Mouse (Mus musculus) lung, embryonic 14.5 days (tissue): ENCODE data around the gene BC048671. TPM values are rescaled to one million over a fixed set of nuclear protein-coding genes. Genes with fewer than 3 reads are reported as not detected.
A peak's percentile ranks its signal among the peaks of the same experiment; 100 is the strongest.

Experiments used
- ATAC-seq: fragments of 200-750 bp; cut with Nextera tagmentation; 2 replicates; pipeline ENCODE4 v1.8.0; 2017; ENCODE audit warnings: mild to moderate bottlenecking, moderate TSS enrichment, moderate library complexity; ENCODE audit not compliant: insufficient read depth
- DNase-seq: peaks from one replicate; pipeline ENCODE4 v3.0.0-alpha.2; 2015
- H3K27ac ChIP-seq: fragments of 300-500 bp; sonication (generic); 2 replicates; pipeline ENCODE4 v1.5.1; 2014; ENCODE audit warnings: low read depth, mild to moderate bottlenecking, moderate library complexity
- H3K27me3 ChIP-seq: fragments of 300-500 bp; sonication (generic); 2 replicates; pipeline ENCODE4 v1.6.1; 2014; ENCODE audit warnings: low read length, control low read depth; ENCODE audit not compliant: insufficient read depth
- H3K36me3 ChIP-seq: fragments of 300-500 bp; sonication (generic); 2 replicates; pipeline ENCODE4 v1.6.1; 2014; ENCODE audit warnings: control low read depth; ENCODE audit not compliant: insufficient read depth
- H3K4me1 ChIP-seq: fragments of 300-500 bp; sonication (generic); 2 replicates; pipeline ENCODE4 v1.6.1; 2014; ENCODE audit warnings: antibody characterized with exemption, control low read depth; ENCODE audit not compliant: insufficient read depth
- H3K4me2 ChIP-seq: fragments of 300-500 bp; sonication (generic); 2 replicates; pipeline ENCODE4 v1.6.1; 2014; ENCODE audit warnings: mild to moderate bottlenecking
- H3K4me3 ChIP-seq: fragments of 300-500 bp; sonication (generic); 2 replicates; pipeline ENCODE4 v1.5.1; 2014; ENCODE audit warnings: low read depth, low read length
- H3K9ac ChIP-seq: fragments of 300-500 bp; sonication (generic); 2 replicates; pipeline ENCODE4 v1.6.1; 2014
- H3K9me3 ChIP-seq: fragments of 300-500 bp; sonication (generic); 2 replicates; pipeline ENCODE4 v1.6.1; 2016; ENCODE audit warnings: low read depth, low read length, control low read depth
- CTCF ChIP-seq: IDR thresholded peaks from 2 replicates; pipeline ENCODE4 v1.5.1; 2016; ENCODE audit warnings: antibody characterized with exemption, low read depth
- WGBS: fragments of 180-500 bp; shearing (Covaris S2); extraction: QIAGEN DNeasy Blood & Tissue Kit; methylation state at CpG from one replicate; pipeline ENCODE4 v1.1.7; 2014; 5-methylcytosine and 5-hydroxymethylcytosine counted together
- polyA plus RNA-seq: library from polyadenylated mRNA; unstranded; fragments of >200 nt; fragmentation: Nextera tagmentation; extraction: Ambion mirVana; gene quantifications from 2 replicates; pipeline ENCODE4 v1.2.1, GENCODE M21; 2014

Gene BC048671
- polyA plus RNA-seq, 1 experiment from 2014 or later = not detected

DNA sequence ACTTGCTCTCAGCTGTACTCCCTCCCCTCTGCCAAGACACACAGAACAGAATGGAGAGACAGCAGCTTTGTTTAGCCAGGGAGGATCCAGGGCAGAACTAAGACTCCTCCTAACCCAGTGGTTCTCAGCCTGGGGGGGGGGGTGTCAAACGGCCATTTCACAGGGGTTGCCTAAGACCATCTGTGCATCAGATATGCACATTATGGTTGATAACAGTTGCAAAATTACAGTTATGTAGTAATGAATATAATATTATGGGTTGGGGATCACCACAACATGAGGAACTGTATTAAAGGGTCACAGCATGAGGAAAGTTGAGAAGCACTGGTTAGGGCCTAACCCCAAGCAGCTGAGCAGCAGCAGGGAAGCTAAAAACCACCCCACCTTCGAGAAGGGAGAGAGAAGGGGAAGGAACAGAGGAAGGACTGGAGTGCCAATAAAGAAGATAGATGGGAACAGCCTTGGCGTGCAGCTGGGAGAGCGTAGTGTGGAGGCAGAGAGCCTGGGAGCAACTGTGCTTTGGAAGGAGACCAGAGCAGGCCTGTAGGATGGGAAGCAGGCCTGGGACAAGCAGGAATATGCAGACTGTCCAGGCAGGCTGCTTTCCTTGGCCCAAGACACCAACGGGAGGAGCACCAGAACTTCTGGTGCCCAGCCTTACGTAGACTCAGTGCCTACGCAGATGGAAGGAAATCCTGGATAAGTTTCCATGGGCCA is 18.6 kb downstream of the BC048671 start:
- DNase-seq (no peak), ATAC-seq (no peak)
- H3K4me1 ChIP-seq = no peaks in the 10 kb centered on the region
- H3K27me3 ChIP-seq = no peaks in the 10 kb centered on the region
- WGBS = 60% methylated on average over 7 of the region's 7 CpGs
- no peaks in the 10 kb centered on the region for H3K9me3 ChIP-seq
- no peak overlapping the region for H3K9ac ChIP-seq
- no peak overlapping the region for H3K27ac ChIP-seq
- no peaks in the 10 kb centered on the region for H3K36me3 ChIP-seq
- no peak overlapping the region for H3K4me2 ChIP-seq
- no peak for TF ChIP-seq CTCF
- H3K4me3 ChIP-seq = no peak overlapping the region

DNA sequence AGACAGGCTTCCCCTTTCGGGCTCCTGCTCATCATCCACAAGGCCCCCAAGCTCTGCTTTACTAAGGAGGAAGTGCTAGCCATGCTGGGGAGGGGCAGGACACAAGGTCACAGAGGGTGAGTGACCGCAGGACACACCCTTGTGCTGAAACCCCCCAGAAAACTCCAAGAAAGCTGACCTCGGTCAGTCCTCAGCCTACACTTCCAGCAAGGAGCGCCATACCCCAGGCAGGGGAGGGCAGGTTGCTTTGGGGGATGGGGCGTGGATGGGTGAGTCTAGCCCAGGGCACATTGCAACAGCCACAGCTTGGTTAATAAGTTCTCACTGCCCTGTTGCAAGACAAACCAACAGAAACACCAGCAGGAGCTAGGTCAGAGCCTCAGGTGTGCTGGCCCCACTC is 19.4 kb downstream of the BC048671 start:
- Histone ChIP-seq H3K27me3 (no peaks in the 10 kb centered on the region), H3K9ac (no peak overlapping the region), H3K9me3 (no peaks in the 10 kb centered on the region), H3K4me3 (no peak overlapping the region), H3K27ac (no peak overlapping the region), H3K4me2 (no peak overlapping the region), H3K4me1 (no peaks in the 10 kb centered on the region), H3K36me3 (no peaks in the 10 kb centered on the region)
- 74% methylated on average over 5 of the region's 5 CpGs for WGBS
- ATAC-seq = no peak
- DNase-seq = no peak
- no peak for TF ChIP-seq CTCF

DNA sequence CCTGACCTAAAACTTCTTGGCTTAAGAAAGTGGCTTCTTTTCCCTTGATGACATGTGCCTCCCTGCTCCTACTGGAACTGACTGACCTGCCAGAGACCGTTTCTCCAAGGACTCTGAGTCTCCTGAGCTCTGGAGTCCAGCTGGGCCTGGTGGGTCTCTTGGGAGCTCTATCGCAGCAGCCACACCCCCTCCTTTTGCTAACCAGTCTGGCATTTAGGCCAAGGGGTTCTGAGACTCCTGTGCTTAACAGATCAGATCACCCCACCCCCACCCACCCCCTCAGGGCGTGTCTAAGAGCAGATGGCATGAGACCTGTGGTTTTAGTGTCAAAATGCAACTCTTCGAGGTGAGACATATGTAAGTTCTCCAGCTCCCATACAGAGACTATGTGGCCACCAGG is 20.8 kb downstream of the BC048671 start:
- no peak overlapping the region for H3K4me2 ChIP-seq
- no peak overlapping the region for H3K4me3 ChIP-seq
- H3K27ac ChIP-seq = no peak overlapping the region
- TF ChIP-seq CTCF = no peak
- H3K27me3 ChIP-seq = no peaks in the 10 kb centered on the region
- 40% methylated on average over 4 of the region's 4 CpGs for WGBS
- no peaks in the 10 kb centered on the region for H3K4me1 ChIP-seq
- DNase-seq (no peak), ATAC-seq (no peak)
- no peaks in the 10 kb centered on the region for H3K9me3 ChIP-seq
- no peaks in the 10 kb centered on the region for H3K36me3 ChIP-seq
- no peak overlapping the region for H3K9ac ChIP-seq

DNA sequence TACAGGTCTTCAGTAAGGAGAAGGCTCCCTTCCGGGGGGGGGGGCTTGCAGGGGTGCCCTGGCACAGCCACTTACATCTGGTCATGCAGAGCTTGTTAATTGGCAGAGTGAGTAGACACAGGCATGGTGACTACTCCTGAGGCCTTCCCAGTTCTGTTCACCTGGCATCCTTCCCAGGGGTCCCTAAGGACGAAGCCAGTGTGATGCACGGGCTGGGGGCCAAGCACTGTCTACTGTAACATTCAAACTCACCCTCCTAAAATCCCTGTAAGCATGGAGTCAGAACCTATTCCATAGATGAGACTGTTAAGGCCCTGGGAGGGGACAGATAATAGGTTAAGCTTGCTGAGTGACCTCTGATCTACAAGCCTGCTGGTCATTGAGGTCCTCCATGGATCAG is 23.0 kb downstream of the BC048671 start:
- H3K27me3 ChIP-seq = no peaks in the 10 kb centered on the region
- no peak for ATAC-seq
- H3K36me3 ChIP-seq = no peaks in the 10 kb centered on the region
- TF ChIP-seq CTCF = no peak
- WGBS = 69% methylated on average over 3 of the region's 3 CpGs
- H3K9me3 ChIP-seq = no peaks in the 10 kb centered on the region
- no peaks in the 10 kb centered on the region for H3K4me1 ChIP-seq
- H3K4me2 ChIP-seq = no peak overlapping the region
- no peak overlapping the region for H3K9ac ChIP-seq
- no peak for DNase-seq
- H3K27ac ChIP-seq = no peak overlapping the region
- H3K4me3 ChIP-seq = no peak overlapping the region

DNA sequence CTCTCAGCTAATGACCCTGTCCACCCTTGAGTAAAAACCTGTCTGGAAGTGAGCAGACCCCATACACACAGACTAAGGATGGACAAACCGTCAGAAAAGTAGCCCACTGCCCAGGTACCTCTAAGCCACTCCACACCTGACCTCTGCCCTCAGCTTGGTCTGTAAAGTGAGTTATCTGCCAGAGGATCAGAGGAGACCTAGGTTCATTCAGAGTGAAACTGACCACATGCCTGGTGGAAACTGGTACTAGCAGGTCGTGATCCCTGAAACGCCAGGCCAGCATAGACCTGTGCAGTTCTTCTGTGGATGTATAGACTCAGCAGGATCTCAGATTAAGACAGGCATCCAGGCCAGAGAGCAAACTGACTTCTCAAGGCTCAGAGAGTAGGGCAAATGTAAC is 23.4 kb downstream of the BC048671 start:
- Histone ChIP-seq H3K9ac (no peak overlapping the region), H3K4me3 (no peak overlapping the region), H3K9me3 (no peaks in the 10 kb centered on the region), H3K27me3 (no peaks in the 10 kb centered on the region), H3K4me2 (peak overlapping the region; percentile 50; the same call in 1 of the 2 replicates), H3K27ac (no peak overlapping the region), H3K4me1 (no peaks in the 10 kb centered on the region), H3K36me3 (no peaks in the 10 kb centered on the region)
- DNase-seq (no peak), ATAC-seq (no peak)
- no peak for TF ChIP-seq CTCF
- 56% methylated on average over 3 of the region's 3 CpGs for WGBS

DNA sequence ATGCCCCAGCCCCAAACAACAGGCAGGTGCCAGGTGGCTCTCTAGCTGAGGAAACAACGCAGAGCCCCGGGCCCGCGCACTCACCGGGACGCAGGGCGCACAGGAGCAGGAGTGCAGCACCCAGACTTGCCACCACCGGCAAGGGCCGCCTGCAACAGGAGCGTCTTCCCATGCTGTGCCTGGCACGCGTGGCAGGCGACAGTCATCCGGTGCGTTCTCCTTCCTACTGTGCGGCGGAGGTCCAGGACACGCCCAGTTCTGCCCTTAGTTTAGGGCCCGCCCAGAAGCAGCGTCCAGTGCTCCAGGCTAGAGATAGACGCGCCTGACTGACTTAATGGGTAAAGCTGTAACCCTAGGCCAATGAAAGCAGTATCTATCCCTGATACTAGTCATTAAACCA is 24.0 kb downstream of the BC048671 start, which contains the start of gene Chst13:
TSS of gene Chst13 (minus strand) at position 195 of the 400 bp plus-strand sequence.
- H3K9ac ChIP-seq = no peak within 1 kb of the TSS
- H3K36me3 ChIP-seq = no peaks in the 10 kb centered on the region
- WGBS = 8% methylated on average over 22 of the region's 22 CpGs
- no peaks in the 10 kb centered on the region for H3K9me3 ChIP-seq
- H3K27me3 ChIP-seq = no peaks in the 10 kb centered on the region
- H3K4me3 ChIP-seq = peak within 1 kb of the TSS; percentile 18
- H3K4me1 ChIP-seq = no peaks in the 10 kb centered on the region
- no peak for TF ChIP-seq CTCF
- H3K27ac ChIP-seq = no peak within 1 kb of the TSS
- DNase-seq = peak; percentile 58
- ATAC-seq = peak; percentile 58; the same call in 1 of the 2 replicates
- H3K4me2 ChIP-seq = peak within 1 kb of the TSS; percentile 50

DNA sequence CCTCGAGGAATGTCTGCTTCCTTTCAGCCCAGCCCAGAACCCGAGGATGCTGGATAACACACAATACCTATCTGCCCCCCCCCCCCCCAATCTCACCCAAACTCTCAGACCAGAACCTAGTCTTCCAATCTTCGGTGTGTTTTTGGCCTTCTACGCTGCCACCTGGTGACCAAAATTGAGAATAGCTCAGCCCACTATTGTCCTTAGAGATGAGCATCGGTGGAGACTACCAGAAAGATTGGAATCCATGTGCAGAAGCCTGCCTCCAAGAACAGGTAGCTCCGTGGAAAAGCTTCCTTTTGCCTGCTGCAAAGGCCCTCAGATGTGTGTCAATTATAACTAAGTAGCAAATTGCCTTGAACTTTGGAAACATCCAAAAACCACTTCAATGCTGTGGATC is 26.7 kb downstream of the BC048671 start:
- Histone ChIP-seq H3K4me2 (no peak overlapping the region), H3K9me3 (no peaks in the 10 kb centered on the region), H3K9ac (no peak overlapping the region), H3K4me3 (no peak overlapping the region), H3K36me3 (no peaks in the 10 kb centered on the region), H3K27ac (no peak overlapping the region), H3K27me3 (no peaks in the 10 kb centered on the region), H3K4me1 (no peaks in the 10 kb centered on the region)
- 19% methylated on average over 6 of the region's 6 CpGs for WGBS
- peak; percentile 51 for TF ChIP-seq CTCF
- peak; percentile 49 for DNase-seq
- no peak for ATAC-seq
